Mouse (Mus musculus): ENCODE data around the gene Spata9. TPM values are rescaled to one million over a fixed set of nuclear protein-coding genes. Genes with fewer than 3 reads are reported as not detected.

Gene Spata9
- polyA plus RNA-seq, 1 experiment from 2014 or later, result 0.23 TPM

- WGBS, result 6% methylated on average over 7 of the region's 7 CpGs
- no peaks in the 10 kb centered on the region for H3K9me3 ChIP-seq (replicated peaks)
- H3K4me1 ChIP-seq, result peaks cover 18% of the 10 kb centered on the region
- peaks cover 23% of the 10 kb centered on the region for H3K36me3 ChIP-seq
- peak overlapping the region; percentile 100 for H3K27ac ChIP-seq
- H3K27me3 ChIP-seq (ENCODE audit: low read depth, poor library complexity, severe bottlenecking), result no peaks in the 10 kb centered on the region
- no peak for DNase-seq (ENCODE audit: low spot score)
- H3K4me3 ChIP-seq, result peak overlapping the region; percentile 91
Observed at GRCm38 (mm10) chr13:75944044-75944820, 22.7 kb upstream of the Spata9 start.

GRCm38 (mm10) chr13:75950295-75950694 lies 16.7 kb upstream of the Spata9 start:
- peaks cover 10% of the 10 kb centered on the region for H3K4me1 ChIP-seq
- WGBS, result 71% methylated on average over 1 of the region's 1 CpGs
- no peaks in the 10 kb centered on the region for H3K36me3 ChIP-seq
- no peaks in the 10 kb centered on the region for H3K27me3 ChIP-seq (ENCODE audit: low read depth, poor library complexity, severe bottlenecking)
- H3K9me3 ChIP-seq (replicated peaks), result no peaks in the 10 kb centered on the region
- H3K4me3 ChIP-seq, result no peak overlapping the region
- no peak for DNase-seq (ENCODE audit: low spot score)
- no peak overlapping the region for H3K27ac ChIP-seq

- Histone ChIP-seq H3K36me3 (no peaks in the 10 kb centered on the region), H3K4me1 (peaks cover 4% of the 10 kb centered on the region), H3K4me3 (no peak overlapping the region), H3K27ac (no peak overlapping the region), H3K27me3 (ENCODE audit: low read depth, poor library complexity, severe bottlenecking) (no peaks in the 10 kb centered on the region), H3K9me3 (replicated peaks) (no peaks in the 10 kb centered on the region)
- DNase-seq (ENCODE audit: low spot score), result no peak
Observed at GRCm38 (mm10) chr13:75955357-75955992, 11.5 kb upstream of the Spata9 start.

- DNase-seq (ENCODE audit: low spot score), result no peak
- 93% methylated on average over 2 of the region's 2 CpGs for WGBS
- H3K36me3 ChIP-seq, result no peaks in the 10 kb centered on the region
- H3K27ac ChIP-seq, result no peak overlapping the region
- H3K4me1 ChIP-seq, result no peaks in the 10 kb centered on the region
- no peak overlapping the region for H3K4me3 ChIP-seq
- no peaks in the 10 kb centered on the region for H3K9me3 ChIP-seq (replicated peaks)
- H3K27me3 ChIP-seq (ENCODE audit: low read depth, poor library complexity, severe bottlenecking), result no peaks in the 10 kb centered on the region
Observed at GRCm38 (mm10) chr13:75974481-75974880, 7.5 kb downstream of the Spata9 start.

GRCm38 (mm10) chr13:75975629-75976028 lies 8.7 kb downstream of the Spata9 start:
- 91% methylated on average over 1 of the region's 1 CpGs for WGBS
- no peaks in the 10 kb centered on the region for H3K27me3 ChIP-seq (ENCODE audit: low read depth, poor library complexity, severe bottlenecking)
- no peak overlapping the region for H3K27ac ChIP-seq
- DNase-seq (ENCODE audit: low spot score), result no peak
- H3K4me1 ChIP-seq, result no peaks in the 10 kb centered on the region
- H3K9me3 ChIP-seq (replicated peaks), result no peaks in the 10 kb centered on the region
- no peak overlapping the region for H3K4me3 ChIP-seq
- no peaks in the 10 kb centered on the region for H3K36me3 ChIP-seq

- Histone ChIP-seq H3K36me3 (no peaks in the 10 kb centered on the region), H3K4me1 (no peaks in the 10 kb centered on the region), H3K27me3 (ENCODE audit: low read depth, poor library complexity, severe bottlenecking) (no peaks in the 10 kb centered on the region), H3K27ac (no peak overlapping the region), H3K4me3 (no peak overlapping the region), H3K9me3 (replicated peaks) (no peaks in the 10 kb centered on the region)
- DNase-seq (ENCODE audit: low spot score), result no peak
- 95% methylated on average over 2 of the region's 2 CpGs for WGBS
Observed at GRCm38 (mm10) chr13:75976218-75976617, 9.3 kb downstream of the Spata9 start.

- DNase-seq (ENCODE audit: low spot score), result no peak
- Histone ChIP-seq H3K27ac (no peak overlapping the region), H3K4me1 (no peaks in the 10 kb centered on the region), H3K9me3 (replicated peaks) (no peaks in the 10 kb centered on the region), H3K4me3 (no peak overlapping the region), H3K27me3 (ENCODE audit: low read depth, poor library complexity, severe bottlenecking) (no peaks in the 10 kb centered on the region), H3K36me3 (no peaks in the 10 kb centered on the region)
- WGBS, result 87% methylated on average over 2 of the region's 2 CpGs
Observed at GRCm38 (mm10) chr13:75976649-75977048, 9.7 kb downstream of the Spata9 start.

- Histone ChIP-seq H3K9me3 (replicated peaks) (no peaks in the 10 kb centered on the region), H3K27me3 (ENCODE audit: low read depth, poor library complexity, severe bottlenecking) (no peaks in the 10 kb centered on the region), H3K27ac (no peak overlapping the region), H3K4me1 (no peaks in the 10 kb centered on the region), H3K36me3 (no peaks in the 10 kb centered on the region), H3K4me3 (no peak overlapping the region)
- no peak for DNase-seq (ENCODE audit: low spot score)
Observed at GRCm38 (mm10) chr13:75981901-75982300, 15.0 kb downstream of the Spata9 start.

- Histone ChIP-seq H3K27me3 (ENCODE audit: low read depth, poor library complexity, severe bottlenecking) (no peaks in the 10 kb centered on the region), H3K4me1 (0 out of 2 replicates have a peak, but pooled peaks cover 9% of the 10 kb centered on the region), H3K9me3 (replicated peaks) (no peaks in the 10 kb centered on the region), H3K4me3 (no peak overlapping the region), H3K36me3 (no peaks in the 10 kb centered on the region), H3K27ac (no peak overlapping the region)
- 85% methylated on average over 1 of the region's 1 CpGs for WGBS
- DNase-seq (ENCODE audit: low spot score), result no peak
Observed at GRCm38 (mm10) chr13:75988096-75988495, 21.1 kb downstream of the Spata9 start.

GRCm38 (mm10) chr13:75992169-75993028 lies 25.4 kb downstream of the Spata9 start:
- H3K27me3 ChIP-seq (ENCODE audit: low read depth, poor library complexity, severe bottlenecking), result no peaks in the 10 kb centered on the region
- no peaks in the 10 kb centered on the region for H3K9me3 ChIP-seq (replicated peaks)
- no peak overlapping the region for H3K4me3 ChIP-seq
- WGBS, result 42% methylated on average over 9 of the region's 9 CpGs
- no peak for DNase-seq (ENCODE audit: low spot score)
- peak overlapping the region; percentile 72; the same call in 1 of the 2 replicates for H3K27ac ChIP-seq
- H3K36me3 ChIP-seq, result 0 out of 2 replicates have a peak, but pooled peaks cover 3% of the 10 kb centered on the region
- peaks cover 12% of the 10 kb centered on the region; the same call in 1 of the 2 replicates for H3K4me1 ChIP-seq

- Histone ChIP-seq H3K9me3 (replicated peaks) (no peaks in the 10 kb centered on the region), H3K4me3 (no peak overlapping the region), H3K27ac (no peak overlapping the region), H3K36me3 (peaks cover 24% of the 10 kb centered on the region), H3K27me3 (ENCODE audit: low read depth, poor library complexity, severe bottlenecking) (no peaks in the 10 kb centered on the region), H3K4me1 (no peaks in the 10 kb centered on the region)
- WGBS, result 79% methylated on average over 3 of the region's 3 CpGs
- DNase-seq (ENCODE audit: low spot score), result no peak
Observed at GRCm38 (mm10) chr13:76003272-76003671, 36.3 kb downstream of the Spata9 start.

GRCm38 (mm10) chr13:76014511-76014910 lies 47.6 kb downstream of the Spata9 start:
- WGBS, result 75% methylated on average over 2 of the region's 2 CpGs
- peaks cover 7% of the 10 kb centered on the region for H3K4me1 ChIP-seq
- no peak for DNase-seq (ENCODE audit: low spot score)
- no peaks in the 10 kb centered on the region for H3K9me3 ChIP-seq (replicated peaks)
- no peak overlapping the region for H3K4me3 ChIP-seq
- H3K27ac ChIP-seq, result no peak overlapping the region
- H3K27me3 ChIP-seq (ENCODE audit: low read depth, poor library complexity, severe bottlenecking), result no peaks in the 10 kb centered on the region
- H3K36me3 ChIP-seq, result no peaks in the 10 kb centered on the region

- peak overlapping the region; percentile 79 for H3K4me3 ChIP-seq
- DNase-seq (ENCODE audit: low spot score), result no peak
- H3K27ac ChIP-seq, result peak overlapping the region; percentile 93; the same call in 1 of the 2 replicates
- peaks cover 7% of the 10 kb centered on the region for H3K4me1 ChIP-seq
- no peaks in the 10 kb centered on the region for H3K36me3 ChIP-seq
- WGBS, result 74% methylated on average over 4 of the region's 4 CpGs
- no peaks in the 10 kb centered on the region for H3K27me3 ChIP-seq (ENCODE audit: low read depth, poor library complexity, severe bottlenecking)
- no peaks in the 10 kb centered on the region for H3K9me3 ChIP-seq (replicated peaks)
Observed at GRCm38 (mm10) chr13:76017465-76017864, 50.5 kb downstream of the Spata9 start.

Data from limb, embryonic 10.5 days (tissue).